Comparison of ENCODE assay signal across 13 mouse cellular contexts in genomic region chr19:51059961-51060665, GRCm38 (mm10).
DNase-seq lines count a peak whose midpoint lies in the region; ATAC-seq lines count a peak whose summit lies in the region.
"Had no signal": no experiment of that assay in that cellular context is flagged by ENCODE, and none has a peak within 500 bp of the region (broad histone marks: within the 10 kb centered on the region; RNA-seq: fewer than 3 reads in every experiment).

No protein-coding gene starts in this region.

- no peak overlapping the region for H3K9ac ChIP-seq in forebrain, embryonic 14.5 days (ENCODE audit: low read length)

- intact Hi-C loops in left cerebral cortex, postnatal 25 days (cut with DNase I), result no loop called here

- WGBS in forebrain, embryonic 14.5 days, result 67% methylated on average over 5 of the region's 5 CpGs
- WGBS in forebrain, embryonic 10.5 days, result 89% methylated on average over 5 of the region's 5 CpGs

- no peaks in the 10 kb centered on the region for H3K9me3 ChIP-seq in forebrain, embryonic 14.5 days (replicated peaks; ENCODE audit: control insufficient read depth, low read length)
- H3K9me3 ChIP-seq in forebrain, embryonic 10.5 days, result no peaks in the 10 kb centered on the region

- no peak overlapping the region for H3K4me3 ChIP-seq in forebrain, embryonic 14.5 days (ENCODE audit: low read depth, low read length)
- H3K4me3 ChIP-seq in forebrain, embryonic 10.5 days, result no peak overlapping the region

- no peaks in the 10 kb centered on the region for H3K36me3 ChIP-seq in forebrain, embryonic 14.5 days (ENCODE audit: control insufficient read depth, insufficient read depth, low read length)
- no peaks in the 10 kb centered on the region for H3K36me3 ChIP-seq in forebrain, embryonic 10.5 days (replicated peaks)

- no peaks in the 10 kb centered on the region for H3K4me1 ChIP-seq in forebrain, embryonic 14.5 days (ENCODE audit: control insufficient read depth, insufficient read depth, low read length)
- no peaks in the 10 kb centered on the region for H3K4me1 ChIP-seq in forebrain, embryonic 10.5 days

- DNase-seq in forebrain, embryonic 14.5 days (ENCODE audit: low spot score), result peak; percentile 84
- no peak for DNase-seq in forebrain, embryonic 10.5 days (ENCODE audit: extremely low spot score, low spot score)
- peak; percentile 20 to 55 for DNase-seq in left cerebral cortex, postnatal 25 days (ENCODE audit: low spot score in 2 of 2)
- no peak for DNase-seq in left cerebral cortex, adult 8-10 months (ENCODE audit: low spot score in 2 of 2)
- DNase-seq in 3T3-L1 (ENCODE audit: low read depth, low spot score), result peak; percentile 29
- DNase-seq in fat pad, adult 2 months (ENCODE audit: extremely low read depth, low read depth, low spot score), result peak; percentile 2
- no peak for DNase-seq in spleen, adult 12 weeks (ENCODE audit: low spot score)
- DNase-seq in urinary bladder, adult 18-20 months (ENCODE audit: low spot score in 2 of 2), result no peak
- DNase-seq: cerebellum, adult 11 months; thymus, adult 18-20 months had no signal

- no peaks in the 10 kb centered on the region for H3K27me3 ChIP-seq in forebrain, embryonic 14.5 days (replicated peaks; ENCODE audit: control insufficient read depth, insufficient read depth, low read length)
- no peaks in the 10 kb centered on the region for H3K27me3 ChIP-seq in forebrain, embryonic 10.5 days (ENCODE audit: poor library complexity, severe bottlenecking)

- H3K4me2 ChIP-seq in forebrain, embryonic 14.5 days (ENCODE audit: low read length), result no peak overlapping the region
- H3K4me2 ChIP-seq: liver, embryonic 11.5 days had no signal

- ATAC-seq in forebrain, embryonic 14.5 days, result peak; percentile 87; the same call in 1 of the 2 replicates
- ATAC-seq: midbrain, embryonic 16.5 days had no signal

- no peak overlapping the region for H3K27ac ChIP-seq in forebrain, embryonic 14.5 days (ENCODE audit: low read depth, low read length)
- no peak overlapping the region for H3K27ac ChIP-seq in forebrain, embryonic 10.5 days
- H3K27ac ChIP-seq: macrophage had no signal

Comparison
In these comparisons a context has a peak if more than half of its experiments do, and no peak if none do; other contexts are left out.
1. DNase-seq: peak in forebrain, embryonic 14.5 days (single experiment), left cerebral cortex, postnatal 25 days (2 of 2), 3T3-L1 (single experiment) and fat pad, adult 2 months (single experiment); none in forebrain, embryonic 10.5 days (single experiment), left cerebral cortex, adult 8-10 months (0 of 2), spleen, adult 12 weeks (single experiment) and urinary bladder, adult 18-20 months (0 of 2).